Mouse (Mus musculus) cerebellum, adult (tissue): Measurements from ENCODE around the gene Acsl6.

Experiments
- ATAC-seq: cut with Nextera tagmentation; 2 replicates; pipeline ENCODE4 v1.9.2; 2017; ENCODE audit warnings: mild to moderate bottlenecking, moderate library complexity, mixed read lengths; ENCODE audit not compliant: insufficient number of reproducible peaks, low FRiP score, low TSS enrichment

The Acsl6 gene

DNA sequence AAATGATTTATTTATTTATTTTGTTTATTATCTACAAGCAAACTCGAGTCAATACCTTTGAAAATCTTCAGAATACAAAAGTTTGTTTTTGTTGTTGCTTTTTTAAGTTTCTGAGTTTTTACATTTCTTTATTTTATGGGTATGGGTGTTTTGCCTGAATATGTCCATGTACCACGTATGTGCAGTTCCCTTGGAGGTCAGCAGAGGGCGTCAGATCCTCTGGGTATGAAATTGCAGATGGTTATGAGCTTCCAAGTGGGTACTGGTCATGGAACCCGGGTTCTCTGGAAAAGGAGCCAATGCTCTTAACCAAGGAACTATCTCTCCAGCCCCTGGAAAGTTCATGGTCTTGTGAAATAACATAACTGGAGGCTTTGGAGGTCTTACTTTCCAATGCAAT lies 53.1 kb downstream of the Acsl6 start:
- no peak for ATAC-seq

DNA sequence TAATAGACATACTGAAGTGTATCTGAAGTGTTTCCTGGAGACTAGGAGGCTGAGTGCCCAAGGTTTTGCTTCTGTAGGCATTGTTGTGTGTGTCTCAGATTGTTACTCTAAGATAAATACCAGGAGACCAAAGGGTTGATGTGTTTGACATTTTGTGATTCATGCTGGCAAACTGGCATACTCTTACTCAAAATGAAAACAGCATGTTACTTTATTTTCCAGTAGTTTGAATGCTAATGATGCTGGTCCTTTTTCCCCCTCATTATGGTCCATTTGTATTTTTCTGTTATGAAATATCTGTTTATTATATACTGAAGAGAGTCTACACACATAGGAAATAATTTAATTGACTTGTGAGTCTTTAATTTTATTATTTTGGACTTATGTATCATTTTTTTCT lies 69.0 kb downstream of the Acsl6 start:
- no peak for ATAC-seq

DNA sequence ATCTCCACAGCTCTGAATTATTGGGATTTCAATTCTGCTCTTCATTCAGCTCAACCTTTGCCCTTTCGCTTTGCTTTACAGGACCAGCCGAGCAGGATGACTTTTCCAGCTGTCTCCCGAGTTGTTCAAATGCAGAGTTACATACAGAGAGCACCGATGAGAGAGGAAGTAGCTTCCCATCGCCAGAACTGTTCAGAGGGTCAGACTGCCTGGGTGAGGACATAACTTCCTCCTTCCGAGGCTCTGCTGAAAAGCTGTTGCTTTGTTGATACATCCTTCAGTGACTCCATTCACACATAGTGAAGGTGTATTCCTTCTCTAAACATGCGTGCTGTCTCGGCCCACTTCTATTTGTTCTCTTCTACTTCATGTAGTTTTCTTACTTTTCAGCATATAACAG lies 86.8 kb downstream of the Acsl6 start:
- no peak for ATAC-seq

DNA sequence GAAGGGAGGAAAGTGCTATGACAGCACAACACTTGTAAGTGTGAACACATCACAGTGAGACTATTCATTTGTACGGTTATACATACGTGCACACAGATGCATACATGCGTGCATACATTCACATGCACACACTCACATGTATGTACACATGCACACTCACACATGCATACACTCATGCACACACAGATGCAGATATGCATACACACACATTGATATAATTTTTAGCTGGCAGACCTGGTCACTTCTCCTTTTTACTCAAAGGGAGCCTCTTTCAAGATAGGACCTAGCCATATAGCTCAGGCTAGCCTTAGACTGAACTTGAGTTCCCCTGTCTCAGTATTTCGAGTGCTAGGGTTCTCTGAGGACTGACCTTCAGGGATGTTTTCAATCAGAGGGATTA lies 87.7 kb downstream of the Acsl6 start:
- ATAC-seq: no peak

GRCm38 (mm10) chr11:54396686-54397085 lies 93.1 kb downstream of the Acsl6 start:
- no peak for ATAC-seq

DNA sequence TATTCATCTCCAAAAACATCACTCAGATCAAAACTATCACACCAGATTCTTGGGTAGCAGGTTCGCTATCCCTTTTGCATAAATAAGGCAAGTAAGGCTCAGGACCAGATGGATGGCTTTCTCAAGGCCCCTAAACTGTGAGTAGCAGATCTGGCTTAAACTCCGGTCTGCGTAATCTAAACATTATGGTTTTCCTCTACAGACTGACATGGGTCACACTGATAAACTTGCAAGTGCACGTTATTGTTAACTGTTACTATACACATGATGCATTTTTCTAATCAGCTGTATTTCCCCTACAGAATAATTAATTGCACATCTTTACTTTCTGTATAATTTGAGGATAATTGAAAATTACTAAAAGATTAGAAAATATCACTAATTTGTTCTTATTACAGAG lies 94.5 kb downstream of the Acsl6 start:
- no peak for ATAC-seq

- ATAC-seq: peak; percentile 45; the same call in 1 of the 2 replicates
Measured at GRCm38 (mm10) chr11:54400803-54401202, 97.2 kb downstream of the Acsl6 start.

DNA sequence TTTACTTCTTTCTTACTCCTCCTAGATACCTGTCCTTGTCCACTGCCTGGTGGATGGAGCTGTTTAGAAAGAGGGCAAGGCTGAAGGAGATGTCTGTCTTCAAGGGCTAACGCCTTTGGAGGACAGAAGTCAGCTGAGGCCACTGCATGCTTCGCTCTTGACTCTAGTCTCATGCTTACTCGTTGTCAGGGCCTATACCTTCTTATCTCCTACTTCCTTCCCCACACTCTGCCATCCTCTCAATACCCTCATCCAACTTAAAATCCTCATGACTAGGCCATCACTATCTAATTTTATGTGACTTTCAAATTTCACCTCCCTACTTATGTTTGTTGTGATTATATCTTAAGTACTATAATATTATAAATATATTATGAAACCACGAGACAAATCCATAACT lies 101.3 kb downstream of the Acsl6 start:
- no peak for ATAC-seq

GRCm38 (mm10) chr11:54406930-54407546 lies 103.4 kb downstream of the Acsl6 start:
- ATAC-seq: no peak

DNA sequence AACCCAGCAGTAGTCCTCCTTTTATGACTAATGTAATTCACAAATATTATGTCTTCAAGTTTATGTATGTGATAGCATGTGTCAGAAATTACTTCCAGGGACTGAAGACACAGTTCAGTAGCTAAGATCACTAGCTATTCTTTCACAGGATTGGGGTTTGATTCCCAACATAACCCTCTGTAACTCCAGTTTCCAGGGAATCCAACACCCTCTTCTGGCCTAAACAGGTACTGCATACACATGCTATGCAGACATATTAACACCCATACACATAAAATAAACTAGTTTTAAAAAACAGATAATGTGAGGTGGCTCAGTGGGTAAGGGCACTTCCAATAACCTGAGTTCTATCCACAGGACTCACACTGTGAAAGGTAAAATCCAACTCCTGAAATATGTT lies 107.0 kb downstream of the Acsl6 start:
- no peak for ATAC-seq

GRCm38 (mm10) chr11:54413017-54413416 lies 109.4 kb downstream of the Acsl6 start:
- no peak for ATAC-seq
